Comparison of ENCODE assay signal across 16 mouse cellular contexts in genomic region chr9:86630352-86630931, GRCm38 (mm10). TPM values are rescaled to one million over a fixed set of nuclear protein-coding genes. Genes with fewer than 3 reads are reported as not detected.
DNase-seq lines count a peak whose midpoint lies in the region; ATAC-seq and TF ChIP-seq lines count a peak whose summit lies in the region.
"Had no signal": no experiment of that assay in that cellular context is flagged by ENCODE, and none has a peak within 500 bp of the region (broad histone marks: within the 10 kb centered on the region; RNA-seq: fewer than 3 reads in every experiment).

No protein-coding gene starts in this region.

- ATAC-seq in megakaryocyte, adult 5-6 weeks (ENCODE audit: poor library complexity, severe bottlenecking) = no peak
- peak; percentile 86 for ATAC-seq in heart, postnatal 0 days (ENCODE audit: insufficient read depth, low read depth)
- no peak for ATAC-seq in forebrain, embryonic 12.5 days (ENCODE audit: low FRiP score)
- ATAC-seq: lung, postnatal 0 days; midbrain, embryonic 16.5 days had no signal

- H3K27ac ChIP-seq in heart, postnatal 0 days (ENCODE audit: low read depth) = peak overlapping the region; percentile 86
- H3K27ac ChIP-seq in forebrain, embryonic 12.5 days = no peak overlapping the region
- H3K27ac ChIP-seq: hindbrain, embryonic 12.5 days; limb, embryonic 13.5 days; liver, embryonic 15.5 days; neural tube, embryonic 15.5 days had no signal

- DNase-seq in heart, adult 11 months = peak; percentile 93
- no peak for DNase-seq in heart, postnatal 25 days (ENCODE audit: low spot score)
- peak; percentile 36 for DNase-seq in heart, adult 8-10 months (ENCODE audit: low spot score)
- peak; percentile 78 for DNase-seq in heart, postnatal 0 days (ENCODE audit: low spot score)
- DNase-seq in thymus, postnatal 14 days = no peak
- DNase-seq: cerebellum, adult 9-11 months; retina, postnatal 1 day had no signal

- H3K36me3 ChIP-seq in megakaryocyte, embryonic 14.5 days (replicated peaks; ENCODE audit: low read length) = peaks cover 16% of the 10 kb centered on the region
- no peaks in the 10 kb centered on the region for H3K36me3 ChIP-seq in heart, postnatal 0 days (replicated peaks; ENCODE audit: control insufficient read depth, insufficient read depth, low read length)
- H3K36me3 ChIP-seq in forebrain, embryonic 12.5 days (replicated peaks) = no peaks in the 10 kb centered on the region
- H3K36me3 ChIP-seq: hindbrain, embryonic 12.5 days; limb, embryonic 13.5 days; liver, embryonic 15.5 days had no signal

- H3K4me2 ChIP-seq in heart, postnatal 0 days (ENCODE audit: low read depth, low read length) = peak overlapping the region; percentile 20; the same call in 1 of the 2 replicates
- H3K4me2 ChIP-seq in forebrain, embryonic 12.5 days = no peak overlapping the region
- H3K4me2 ChIP-seq: hindbrain, embryonic 12.5 days; limb, embryonic 13.5 days; liver, embryonic 15.5 days; neural tube, embryonic 15.5 days had no signal

- no peak overlapping the region for H3K9ac ChIP-seq in heart, postnatal 0 days (replicated peaks; ENCODE audit: low read depth, low read length)
- H3K9ac ChIP-seq in forebrain, embryonic 12.5 days = no peak overlapping the region
- H3K9ac ChIP-seq: hindbrain, embryonic 12.5 days; limb, embryonic 13.5 days; liver, embryonic 15.5 days; neural tube, embryonic 15.5 days had no signal

- H3K27me3 ChIP-seq in megakaryocyte, embryonic 14.5 days (replicated peaks) = no peaks in the 10 kb centered on the region
- no peaks in the 10 kb centered on the region for H3K27me3 ChIP-seq in heart, postnatal 0 days (ENCODE audit: control insufficient read depth, insufficient read depth, low read length)
- H3K27me3 ChIP-seq in forebrain, embryonic 12.5 days = no peaks in the 10 kb centered on the region
- H3K27me3 ChIP-seq: hindbrain, embryonic 12.5 days; limb, embryonic 13.5 days; liver, embryonic 15.5 days; neural tube, embryonic 15.5 days had no signal

- peaks cover 9% of the 10 kb centered on the region for H3K9me3 ChIP-seq in megakaryocyte, embryonic 14.5 days
- no peaks in the 10 kb centered on the region for H3K9me3 ChIP-seq in heart, postnatal 0 days (replicated peaks; ENCODE audit: control insufficient read depth, low read length)
- no peaks in the 10 kb centered on the region for H3K9me3 ChIP-seq in forebrain, embryonic 12.5 days
- H3K9me3 ChIP-seq: hindbrain, embryonic 12.5 days; limb, embryonic 13.5 days; liver, embryonic 15.5 days; neural tube, embryonic 15.5 days had no signal

- no peak for TF ChIP-seq CTCF in heart, postnatal 0 days (IDR thresholded peaks at IDR 0.05; ENCODE audit: low read depth)

- H3K4me3 ChIP-seq in megakaryocyte, embryonic 14.5 days (replicated peaks) = peak overlapping the region; percentile 57
- no peak overlapping the region for H3K4me3 ChIP-seq in heart, postnatal 0 days (ENCODE audit: low read depth, low read length)
- no peak overlapping the region for H3K4me3 ChIP-seq in forebrain, embryonic 12.5 days (replicated peaks)
- H3K4me3 ChIP-seq: hindbrain, embryonic 12.5 days; limb, embryonic 13.5 days; liver, embryonic 15.5 days; neural tube, embryonic 15.5 days had no signal

- intact Hi-C loops in heart, postnatal 25 days (cut with DNase I) = no loop called here

- H3K4me1 ChIP-seq in megakaryocyte, embryonic 14.5 days = peaks cover 17% of the 10 kb centered on the region
- H3K4me1 ChIP-seq in heart, postnatal 0 days (ENCODE audit: control insufficient read depth, insufficient read depth) = peaks cover 23% of the 10 kb centered on the region
- no peaks in the 10 kb centered on the region for H3K4me1 ChIP-seq in forebrain, embryonic 12.5 days
- H3K4me1 ChIP-seq: hindbrain, embryonic 12.5 days; liver, embryonic 15.5 days; neural tube, embryonic 15.5 days had no signal

- no peak for TF ChIP-seq EP300 in heart, postnatal 0 days (IDR thresholded peaks at IDR 0.05; ENCODE audit: low read depth)

- WGBS in heart, postnatal 0 days = 38% methylated on average over 5 of the region's 5 CpGs
- 84% methylated on average over 5 of the region's 5 CpGs for WGBS in forebrain, embryonic 12.5 days

RNA-seq across cellular contexts. Expression of gene Rwdd2a, which starts 58.7 kb away (rescaled TPM):
- under 1 TPM; 0.39 to 0.59 TPM for total RNA-seq in heart, postnatal 25 days (2021)
- polyA plus RNA-seq in megakaryocyte, embryonic 14.5 days (2012; ENCODE audit: insufficient read depth, low replicate concordance) = not detected in 2 replicates
- 19.3 and 23.2 TPM in 2 replicates for total RNA-seq in megakaryocyte, adult 5-6 weeks (2015)
- 15.7 and 21.9 TPM in 2 replicates for total RNA-seq in megakaryocyte, adult 5-6 weeks (2017)
- total RNA-seq in heart, adult 8-10 months (2022) = under 1 TPM; 0.57 to 0.97 (median 0.64) TPM
- not detected in 2 replicates for total RNA-seq in heart, postnatal 0 days (2014; rRNA removed; ENCODE audit: low replicate concordance)
- polyA plus RNA-seq in heart, postnatal 0 days (2015; fragmentation: Nextera tagmentation; extraction: Ambion mirVana) = 2.2 and 2.5 TPM in 2 replicates
- 4.9 and 6.2 TPM in 2 replicates for polyA plus RNA-seq in forebrain, embryonic 12.5 days (2016; fragmentation: Nextera tagmentation; extraction: Ambion mirVana)

RNA-seq across cellular contexts. Expression of gene Pgm3, which starts 58.8 kb away (rescaled TPM):
- total RNA-seq in heart, postnatal 25 days (2021) = 1 to 10 TPM; 7.0 to 7.5 TPM
- polyA plus RNA-seq in megakaryocyte, embryonic 14.5 days (2012; ENCODE audit: insufficient read depth, low replicate concordance) = 0.86 TPM in 1 of 2 replicates, not detected in the other
- total RNA-seq in megakaryocyte, adult 5-6 weeks (2015) = 13.5 and 16.3 TPM in 2 replicates
- 16.5 and 21.8 TPM in 2 replicates for total RNA-seq in megakaryocyte, adult 5-6 weeks (2017)
- 1 to 10 TPM; 5.9 to 8.5 (median 7.0) TPM for total RNA-seq in heart, adult 8-10 months (2022)
- total RNA-seq in heart, postnatal 0 days (2014; rRNA removed; ENCODE audit: low replicate concordance) = 6.8 and 17.2 TPM in 2 replicates
- polyA plus RNA-seq in heart, postnatal 0 days (2015; fragmentation: Nextera tagmentation; extraction: Ambion mirVana) = 11.9 and 12.1 TPM in 2 replicates
- 36.6 and 41.0 TPM in 2 replicates for polyA plus RNA-seq in forebrain, embryonic 12.5 days (2016; fragmentation: Nextera tagmentation; extraction: Ambion mirVana)

Comparison
In these comparisons a context has a peak if more than half of its experiments do, and no peak if none do; other contexts are left out.
1. DNase-seq: peak in heart, adult 11 months (single experiment), heart, adult 8-10 months (single experiment) and heart, postnatal 0 days (single experiment); none in heart, postnatal 25 days (single experiment) and thymus, postnatal 14 days (single experiment).
2. RNA of gene Rwdd2a, which starts 58.7 kb away (total RNA-seq): 15.7 to 23.2 TPM in megakaryocyte, adult 5-6 weeks; 0.57 to 0.97 TPM in heart, adult 8-10 months, 0.39 to 0.59 TPM in heart, postnatal 25 days and not detected in heart, postnatal 0 days; every median in the first group is over 4 times any median in the second.